Mouse (Mus musculus) ES-Bruce4 (cell line): ENCODE results near the gene Sf3b4. TPM values are rescaled to one million over a fixed set of nuclear protein-coding genes. Genes with fewer than 3 reads are reported as not detected.
"Not testable (repeated sequence)": the region's sequence is repeated elsewhere in the genome, so short reads cannot be mapped to it uniquely, and the experiment has no call there.

ENCODE experiments used
- H3K27ac ChIP-seq: 2 replicates; pipeline ENCODE4 v1.5.1; 2012; ENCODE audit warnings: low read length, inconsistent platforms; ENCODE audit not compliant: insufficient read depth
- H3K27me3 ChIP-seq: 2 replicates; pipeline ENCODE4 v1.6.1; 2012; ENCODE audit warnings: mild to moderate bottlenecking, low read length, inconsistent platforms; ENCODE audit not compliant: control insufficient read depth, poor library complexity, insufficient read depth, severe bottlenecking
- H3K36me3 ChIP-seq: 2 replicates; pipeline ENCODE4 v1.6.1; 2012; ENCODE audit warnings: inconsistent platforms, mild to moderate bottlenecking, low read length, moderate library complexity; ENCODE audit not compliant: control insufficient read depth, poor library complexity, insufficient read depth, severe bottlenecking
- H3K4me1 ChIP-seq: one replicate; pipeline ENCODE4 v1.8.1; 2011; ENCODE audit warnings: low read length; ENCODE audit not compliant: control insufficient read depth, insufficient read depth
- H3K4me3 ChIP-seq: 2 replicates; pipeline ENCODE4 v1.5.1; 2011; ENCODE audit warnings: low read depth, mild to moderate bottlenecking, low read length
- H3K9ac ChIP-seq: 2 replicates; pipeline ENCODE4 v1.6.1; 2012; ENCODE audit warnings: low read depth, mild to moderate bottlenecking, inconsistent platforms; ENCODE audit not compliant: poor library complexity, severe bottlenecking
- H3K9me3 ChIP-seq: replicated peaks from 2 replicates; pipeline ENCODE4 v1.6.1; 2012; ENCODE audit warnings: mild to moderate bottlenecking, low read length, inconsistent platforms; ENCODE audit not compliant: control insufficient read depth, poor library complexity, insufficient read depth, severe bottlenecking
- CTCF ChIP-seq: IDR thresholded peaks from one replicate; pipeline ENCODE4 v1.8.1; 2011; ENCODE audit warnings: low read depth, low read length
- EP300 ChIP-seq: IDR thresholded peaks from 2 replicates; pipeline ENCODE4 v1.6.1; 2011; ENCODE audit warnings: low read depth, low read length; ENCODE audit not compliant: insufficient read depth
- POLR2A ChIP-seq: IDR thresholded peaks from one replicate; pipeline ENCODE4 v1.8.1; 2011; ENCODE audit warnings: low read length; ENCODE audit not compliant: insufficient read depth
- polyA plus RNA-seq: library from polyadenylated mRNA; stranded (reverse); fragments of >200 nt; gene quantifications from 2 replicates; pipeline ENCODE4 v1.2.4, GENCODE M21; 2011; ENCODE audit warnings: low read depth; ENCODE audit not compliant: missing spikeins, insufficient read depth, insufficient read length

Gene Sf3b4
- polyA plus RNA-seq, 1 experiment: 81.7 TPM

GRCm38 (mm10) chr3:96170276-96170675 lies 1.9 kb upstream of the Sf3b4 start:
- TF ChIP-seq EP300: no peak
- no peak for TF ChIP-seq CTCF
- no peak for TF ChIP-seq POLR2A
- H3K36me3 ChIP-seq: peaks cover 16% of the 10 kb centered on the region
- no peak overlapping the region for H3K27ac ChIP-seq
- H3K4me1 ChIP-seq: peaks cover 5% of the 10 kb centered on the region
- peak overlapping the region; percentile 62; the same call in 1 of the 2 replicates for H3K9ac ChIP-seq
- no peaks in the 10 kb centered on the region for H3K27me3 ChIP-seq
- no peak overlapping the region for H3K4me3 ChIP-seq
- no peaks in the 10 kb centered on the region for H3K9me3 ChIP-seq

GRCm38 (mm10) chr3:96170976-96171545 lies 1.1 kb upstream of the Sf3b4 start:
- no peak overlapping the region for H3K4me3 ChIP-seq
- peak overlapping the region; percentile 62 for H3K9ac ChIP-seq

DNA sequence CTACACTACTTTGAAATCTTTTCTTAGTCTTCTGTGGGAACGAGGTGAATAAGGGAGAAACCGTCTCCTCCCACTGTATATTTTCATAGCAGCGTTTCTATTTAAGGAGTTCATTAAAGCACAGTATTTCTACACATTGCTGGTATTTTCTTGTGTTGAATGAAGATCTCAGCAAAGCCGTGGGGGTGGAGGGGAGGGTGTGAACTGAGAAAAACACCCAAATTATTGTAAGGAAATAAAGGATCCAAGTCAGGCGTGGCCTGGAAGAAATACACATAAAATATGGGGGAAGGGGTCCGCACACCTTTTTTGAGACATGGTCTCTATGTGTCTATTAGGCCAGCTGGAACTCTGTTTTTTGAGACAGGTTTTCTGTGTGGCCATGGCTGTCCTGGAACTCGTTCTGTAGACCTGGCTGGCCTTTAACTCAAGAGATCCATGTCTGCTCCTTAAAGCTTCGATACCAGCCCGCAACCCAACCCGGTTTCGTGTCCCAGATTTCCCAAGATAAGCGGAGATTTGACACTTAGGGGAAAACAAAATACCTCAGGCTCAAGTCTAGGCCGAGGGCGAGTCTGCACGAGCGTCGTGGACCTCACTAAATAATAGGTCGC lies 442 bp upstream of the Sf3b4 start:
- TF ChIP-seq CTCF (no peak), EP300 (no peak), POLR2A (no peak)
- Histone ChIP-seq H3K27me3 (no peaks in the 10 kb centered on the region), H3K4me1 (peaks cover 5% of the 10 kb centered on the region), H3K27ac (peak overlapping the region; percentile 85), H3K9ac (peak overlapping the region; percentile 62), H3K36me3 (peaks cover 29% of the 10 kb centered on the region), H3K4me3 (peak overlapping the region; percentile 93), H3K9me3 (no peaks in the 10 kb centered on the region)

More at GRCm38 (mm10) chr3:96170976-96171545, 1.1 kb upstream of the Sf3b4 start:
- TF ChIP-seq CTCF (no peak), EP300 (no peak), POLR2A (no peak)
- peaks cover 5% of the 10 kb centered on the region for H3K4me1 ChIP-seq
- H3K9me3 ChIP-seq: no peaks in the 10 kb centered on the region
- no peaks in the 10 kb centered on the region for H3K27me3 ChIP-seq
- peaks cover 23% of the 10 kb centered on the region for H3K36me3 ChIP-seq
- peak overlapping the region; percentile 85 for H3K27ac ChIP-seq

- Histone ChIP-seq H3K4me1 (peaks cover 5% of the 10 kb centered on the region), H3K9me3 (no peaks in the 10 kb centered on the region), H3K27ac (no peak overlapping the region), H3K27me3 (no peaks in the 10 kb centered on the region), H3K9ac (peak overlapping the region; percentile 62), H3K4me3 (peak overlapping the region; percentile 72), H3K36me3 (peaks cover 34% of the 10 kb centered on the region)
- TF ChIP-seq EP300 (no peak), POLR2A (no peak), CTCF (no peak)
These were observed 1.1 kb downstream of the Sf3b4 start for GRCm38 (mm10) chr3:96173185-96173584.

DNA sequence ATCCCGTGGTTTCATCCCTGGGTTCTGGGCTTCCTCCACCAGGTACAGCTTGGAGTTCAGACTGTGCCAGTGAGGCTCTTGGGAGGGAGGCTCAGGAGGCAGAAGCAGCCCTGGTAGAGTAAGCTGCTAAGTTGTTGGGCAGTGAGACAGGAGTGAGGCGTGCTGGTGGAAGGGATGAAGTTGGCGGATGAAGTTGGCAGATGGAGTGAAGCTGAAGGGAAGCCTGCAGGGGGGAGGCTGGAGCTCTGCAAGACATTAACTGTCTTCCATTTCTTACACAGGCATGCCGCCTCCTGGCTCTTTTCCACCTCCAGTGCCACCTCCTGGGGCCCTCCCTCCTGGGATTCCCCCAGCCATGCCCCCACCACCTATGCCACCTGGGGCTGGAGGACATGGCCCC lies 1.9 kb downstream of the Sf3b4 start:
- peaks cover 37% of the 10 kb centered on the region for H3K36me3 ChIP-seq
- H3K4me3 ChIP-seq: peak overlapping the region; percentile 6
- not testable (repeated sequence) for H3K4me1 ChIP-seq, H3K27ac ChIP-seq, H3K9ac ChIP-seq, H3K27me3 ChIP-seq, H3K9me3 ChIP-seq

- Histone ChIP-seq H3K9me3 (no peaks in the 10 kb centered on the region), H3K9ac (no peak overlapping the region), H3K27me3 (no peaks in the 10 kb centered on the region), H3K36me3 (peaks cover 37% of the 10 kb centered on the region), H3K4me1 (peaks cover 4% of the 10 kb centered on the region), H3K4me3 (no peak overlapping the region), H3K27ac (no peak overlapping the region)
- TF ChIP-seq CTCF (no peak), EP300 (no peak), POLR2A (no peak)
These were observed 3.1 kb downstream of the Sf3b4 start for GRCm38 (mm10) chr3:96175251-96175650.
